Mouse (Mus musculus): ENCODE measurements around the gene Dusp13. TPM values are rescaled to one million over a fixed set of nuclear protein-coding genes. Genes with fewer than 3 reads are reported as not detected.
A peak's percentile ranks its signal among the peaks of the same experiment; 100 is the strongest.

Gene Dusp13
- total and polyA plus RNA-seq, 3 experiments: 0.45 to 0.70 (median 0.48) TPM

GRCm38 (mm10) chr14:21750008-21750880 is 737 bp downstream of the Dusp13 start, which contains the start of gene Samd8:
Samd8 (plus strand) TSS chr14:21750531.
- Histone ChIP-seq H3K36me3 (ENCODE audit: control insufficient read depth, insufficient read depth, low read length) (peaks cover 7% of the 10 kb centered on the region), H3K9ac (ENCODE audit: low read depth, low read length) (peak within 1 kb of the TSS; percentile 95), H3K79me2 (replicated peaks; ENCODE audit: control insufficient read depth, insufficient read depth, low read length) (peaks cover 4% of the 10 kb centered on the region), H3K27me3 (ENCODE audit: control insufficient read depth, insufficient read depth, low read length) (no peaks in the 10 kb centered on the region), H3K4me1 (ENCODE audit: control insufficient read depth, insufficient read depth, low read length) (peaks cover 2% of the 10 kb centered on the region), H3K27ac (peak within 1 kb of the TSS; percentile 88), H3K4me3 (peak within 1 kb of the TSS; percentile 80)
- 6% methylated on average over 52 of the region's 52 CpGs for WGBS
- intact Hi-C loops (cut with DNase I): loop anchor here (5.0 to 10.0 kb wide), 2 partner anchors 95 to 248 kb away; partner anchors contain the start of gene Comtd1
- DNase-seq: peak; percentile 89
- TF ChIP-seq EP300 (IDR thresholded peaks at IDR 0.05; ENCODE audit: insufficient read depth, low read depth, low read length) (no peak), POLR2A (IDR thresholded peaks at IDR 0.05; ENCODE audit: insufficient read depth, low read depth, low read length) (peak; percentile 64)

- H3K79me2 ChIP-seq (replicated peaks; ENCODE audit: control insufficient read depth, insufficient read depth, low read length): no peaks in the 10 kb centered on the region; the same call in 1 of the 2 replicates
- H3K9ac ChIP-seq (ENCODE audit: low read depth, low read length): no peak overlapping the region
- peak in 1 of 2 experiments; percentile 57 for DNase-seq
- peaks cover 7% of the 10 kb centered on the region for H3K36me3 ChIP-seq (ENCODE audit: control insufficient read depth, insufficient read depth, low read length)
- WGBS: 35% methylated on average over 15 of the region's 15 CpGs
- no peak overlapping the region for H3K4me3 ChIP-seq
- peak; percentile 80 for TF ChIP-seq CTCF (IDR thresholded peaks at IDR 0.05)
- no peak for TF ChIP-seq EP300 (IDR thresholded peaks at IDR 0.05; ENCODE audit: insufficient read depth, low read depth, low read length)
- no peaks in the 10 kb centered on the region for H3K27me3 ChIP-seq (ENCODE audit: control insufficient read depth, insufficient read depth, low read length)
- peaks cover 2% of the 10 kb centered on the region for H3K4me1 ChIP-seq (ENCODE audit: control insufficient read depth, insufficient read depth, low read length)
- intact Hi-C loops (cut with DNase I): loop anchor here (10.0 kb wide), 1 partner anchor 694 kb away; the partner anchor contains the start of genes Adk and Ap3m1
- no peak overlapping the region for H3K27ac ChIP-seq
Measured at GRCm38 (mm10) chr14:21748142-21748870, 2.7 kb downstream of the Dusp13 start.

- DNase-seq: no peak
- no peaks in the 10 kb centered on the region for H3K79me2 ChIP-seq (replicated peaks; ENCODE audit: control insufficient read depth, insufficient read depth, low read length)
- no peak overlapping the region for H3K9ac ChIP-seq (ENCODE audit: low read depth, low read length)
- intact Hi-C loops (cut with DNase I): loop anchor here (10.0 kb wide), 1 partner anchor 693 kb away; the partner anchor contains the start of genes Adk and Ap3m1
- H3K4me1 ChIP-seq (ENCODE audit: control insufficient read depth, insufficient read depth, low read length): no peaks in the 10 kb centered on the region
- TF ChIP-seq EP300 (IDR thresholded peaks at IDR 0.05; ENCODE audit: insufficient read depth, low read depth, low read length) (no peak), CTCF (IDR thresholded peaks at IDR 0.05) (no peak), POLR2A (IDR thresholded peaks at IDR 0.05; ENCODE audit: insufficient read depth, low read depth, low read length) (no peak)
- H3K36me3 ChIP-seq (ENCODE audit: control insufficient read depth, insufficient read depth, low read length): peaks cover 4% of the 10 kb centered on the region; the same call in 1 of the 2 replicates
- no peak overlapping the region for H3K4me3 ChIP-seq
- H3K27ac ChIP-seq: no peak overlapping the region
- no peaks in the 10 kb centered on the region for H3K27me3 ChIP-seq (ENCODE audit: control insufficient read depth, insufficient read depth, low read length)
- WGBS: 65% methylated on average over 14 of the region's 14 CpGs
Measured at GRCm38 (mm10) chr14:21747436-21748141, 3.4 kb downstream of the Dusp13 start.

- Histone ChIP-seq H3K27me3 (ENCODE audit: control insufficient read depth, insufficient read depth, low read length) (no peaks in the 10 kb centered on the region), H3K36me3 (ENCODE audit: control insufficient read depth, insufficient read depth, low read length) (no peaks in the 10 kb centered on the region), H3K4me3 (no peak overlapping the region), H3K79me2 (replicated peaks; ENCODE audit: control insufficient read depth, insufficient read depth, low read length) (no peaks in the 10 kb centered on the region), H3K27ac (no peak overlapping the region), H3K4me1 (ENCODE audit: control insufficient read depth, insufficient read depth, low read length) (no peaks in the 10 kb centered on the region), H3K9ac (ENCODE audit: low read depth, low read length) (no peak overlapping the region)
- no peak for DNase-seq
- no peak for TF ChIP-seq CTCF (IDR thresholded peaks at IDR 0.05)
- TF ChIP-seq POLR2A (IDR thresholded peaks at IDR 0.05; ENCODE audit: insufficient read depth, low read depth, low read length): no peak
- no peak for TF ChIP-seq EP300 (IDR thresholded peaks at IDR 0.05; ENCODE audit: insufficient read depth, low read depth, low read length)
- intact Hi-C loops (cut with DNase I): loop anchor here (10.0 kb wide), 1 partner anchor 692 kb away; the partner anchor contains the start of genes Adk and Ap3m1
- 60% methylated on average over 2 of the region's 2 CpGs for WGBS
Measured at GRCm38 (mm10) chr14:21746846-21747245, 4.1 kb downstream of the Dusp13 start.

- Histone ChIP-seq H3K4me1 (ENCODE audit: control insufficient read depth, insufficient read depth, low read length) (no peaks in the 10 kb centered on the region; the same call in 1 of the 2 replicates), H3K27me3 (ENCODE audit: control insufficient read depth, insufficient read depth, low read length) (no peaks in the 10 kb centered on the region), H3K27ac (no peak overlapping the region), H3K4me3 (no peak overlapping the region), H3K36me3 (ENCODE audit: control insufficient read depth, insufficient read depth, low read length) (no peaks in the 10 kb centered on the region), H3K79me2 (replicated peaks; ENCODE audit: control insufficient read depth, insufficient read depth, low read length) (no peaks in the 10 kb centered on the region), H3K9ac (ENCODE audit: low read depth, low read length) (no peak overlapping the region)
- no peak for DNase-seq
- TF ChIP-seq POLR2A (IDR thresholded peaks at IDR 0.05; ENCODE audit: insufficient read depth, low read depth, low read length): no peak
- TF ChIP-seq CTCF (IDR thresholded peaks at IDR 0.05): no peak
- TF ChIP-seq EP300 (IDR thresholded peaks at IDR 0.05; ENCODE audit: insufficient read depth, low read depth, low read length): no peak
- WGBS: 83% methylated on average over 8 of the region's 8 CpGs
- intact Hi-C loops (cut with DNase I): loop anchor here (10.0 kb wide), 1 partner anchor 691 kb away; the partner anchor contains the start of genes Adk and Ap3m1
Measured at GRCm38 (mm10) chr14:21746251-21746650, 4.7 kb downstream of the Dusp13 start.
